Mouse (Mus musculus) ES-E14 (cell line): ENCODE results near the gene Gtdc1. TPM values are rescaled to one million over a fixed set of nuclear protein-coding genes. Genes with fewer than 3 reads are reported as not detected.

ENCODE experiments used
- DNase-seq: peaks from one replicate; pipeline ENCODE4 v3.0.0-alpha.2; 2013; ENCODE audit warnings: low read depth, low spot score
- H3K27ac ChIP-seq: 2 replicates; pipeline ENCODE4 v1.5.1; 2012; ENCODE audit warnings: low read depth, mild to moderate bottlenecking, low read length, moderate library complexity, mixed read lengths; ENCODE audit not compliant: poor library complexity, insufficient read depth, severe bottlenecking
- H3K36me3 ChIP-seq: 2 replicates; pipeline ENCODE4 v1.6.1; 2012; ENCODE audit warnings: mild to moderate bottlenecking, low read length, moderate library complexity, mixed read lengths; ENCODE audit not compliant: control insufficient read depth, poor library complexity, insufficient read depth, severe bottlenecking
- H3K4me1 ChIP-seq, 2 experiments: fragments of 150-350 bp in 1 of 2; sonication (generic) in 1 of 2; 2 replicates each; pipeline ENCODE4 v1.6.1; 2012; ENCODE audit warnings: low read length in 2 of 2, mild to moderate bottlenecking in 1 of 2, mixed read lengths in 1 of 2; ENCODE audit not compliant: control insufficient read depth in 2 of 2, insufficient read depth in 2 of 2, poor library complexity in 1 of 2
- H3K4me3 ChIP-seq, 2 experiments: fragments of 150-350 bp in 1 of 2; sonication (generic) in 1 of 2; 2 replicates each; pipeline ENCODE4 v1.5.1; 2012; ENCODE audit warnings: low read length in 2 of 2, low read depth in 1 of 2, mild to moderate bottlenecking in 1 of 2, mixed read lengths in 1 of 2; ENCODE audit not compliant: insufficient read depth in 1 of 2, poor library complexity in 1 of 2, severe bottlenecking in 1 of 2
- H3K9ac ChIP-seq: 2 replicates; pipeline ENCODE4 v1.6.1; 2012; ENCODE audit warnings: low read depth, mild to moderate bottlenecking, low read length, mixed read lengths; ENCODE audit not compliant: poor library complexity, insufficient read depth, severe bottlenecking
- H3K9me3 ChIP-seq: fragments of 150-350 bp; sonication (generic); 2 replicates; pipeline ENCODE4 v1.6.1; 2012; ENCODE audit warnings: low read depth, mild to moderate bottlenecking, low read length; ENCODE audit not compliant: control insufficient read depth, insufficient read depth
- CHD2 ChIP-seq: IDR thresholded peaks from 2 replicates; pipeline ENCODE4 v1.6.1; 2014; ENCODE audit warnings: mild to moderate bottlenecking, low read depth, low read length, inconsistent platforms
- HCFC1 ChIP-seq: IDR thresholded peaks from 2 replicates; pipeline ENCODE4 v1.6.1; 2012; ENCODE audit warnings: low read length, inconsistent platforms, borderline replicate concordance; ENCODE audit not compliant: insufficient read depth
- MAFK ChIP-seq: IDR thresholded peaks from 2 replicates; pipeline ENCODE4 v1.6.1; 2014; ENCODE audit warnings: mild to moderate bottlenecking, low read depth, low read length, inconsistent platforms; ENCODE audit not compliant: insufficient read depth
- ZC3H11A ChIP-seq: IDR thresholded peaks from 2 replicates; pipeline ENCODE4 v1.6.1; 2012; ENCODE audit warnings: low read depth, mild to moderate bottlenecking, inconsistent platforms, low read length, borderline replicate concordance
- ZNF384 ChIP-seq: IDR thresholded peaks from 2 replicates; pipeline ENCODE4 v1.6.1; 2012; ENCODE audit warnings: low read depth, low read length, inconsistent platforms
- in situ Hi-C, 2 experiments: fragments of 600-800 bp; cut with MboI; formaldehyde crosslinking; loops; one replicate each; pipeline ENCODE4 v1.15.1; 2025; ENCODE audit warnings: low sequenced_read_pairs in 2 of 2, inconsistent platforms in 1 of 2; ENCODE audit not compliant: unreplicated experiment in 2 of 2
- total RNA-seq: library from RNA; depleted of rRNA; stranded (reverse); fragments of 300-350 nt; gene quantifications from 2 replicates; pipeline ENCODE4 v1.2.3, GENCODE M21; 2012

The Gtdc1 gene
- total RNA-seq, 1 experiment: 11.2 TPM

DNA sequence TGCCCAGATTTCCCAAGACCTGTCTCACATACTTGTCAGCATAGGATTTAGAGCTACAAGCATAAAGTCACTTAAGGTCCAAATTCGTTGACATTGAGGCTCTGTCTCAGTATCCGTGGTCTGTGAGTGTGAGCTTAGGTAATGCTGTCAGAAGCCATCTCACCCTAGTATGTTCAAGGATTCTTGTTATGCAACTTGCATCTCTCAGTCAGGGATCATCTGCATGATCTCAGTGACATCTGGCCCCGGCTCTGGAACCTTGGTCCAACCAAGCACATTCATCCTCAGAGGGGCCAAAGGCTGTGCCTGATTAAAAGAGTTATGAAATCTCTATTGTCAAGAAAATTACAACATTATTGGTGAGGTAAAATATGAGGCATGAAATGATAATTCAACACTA is 1.2 kb upstream of the Gtdc1 start:
- in situ Hi-C loops: no loop called here
- Histone ChIP-seq H3K4me1 (peaks cover 0 to 3% of the 10 kb centered on the region in 2 experiments; a peak in 1 of 4 replicates), H3K36me3 (no peaks in the 10 kb centered on the region), H3K4me3 (no peak overlapping the region), H3K9me3 (no peaks in the 10 kb centered on the region), H3K27ac (no peak overlapping the region), H3K9ac (no peak overlapping the region)
- no peak for DNase-seq
- TF ChIP-seq ZNF384 (no peak), HCFC1 (no peak), ZC3H11A (no peak), MAFK (no peak), CHD2 (no peak)

DNA sequence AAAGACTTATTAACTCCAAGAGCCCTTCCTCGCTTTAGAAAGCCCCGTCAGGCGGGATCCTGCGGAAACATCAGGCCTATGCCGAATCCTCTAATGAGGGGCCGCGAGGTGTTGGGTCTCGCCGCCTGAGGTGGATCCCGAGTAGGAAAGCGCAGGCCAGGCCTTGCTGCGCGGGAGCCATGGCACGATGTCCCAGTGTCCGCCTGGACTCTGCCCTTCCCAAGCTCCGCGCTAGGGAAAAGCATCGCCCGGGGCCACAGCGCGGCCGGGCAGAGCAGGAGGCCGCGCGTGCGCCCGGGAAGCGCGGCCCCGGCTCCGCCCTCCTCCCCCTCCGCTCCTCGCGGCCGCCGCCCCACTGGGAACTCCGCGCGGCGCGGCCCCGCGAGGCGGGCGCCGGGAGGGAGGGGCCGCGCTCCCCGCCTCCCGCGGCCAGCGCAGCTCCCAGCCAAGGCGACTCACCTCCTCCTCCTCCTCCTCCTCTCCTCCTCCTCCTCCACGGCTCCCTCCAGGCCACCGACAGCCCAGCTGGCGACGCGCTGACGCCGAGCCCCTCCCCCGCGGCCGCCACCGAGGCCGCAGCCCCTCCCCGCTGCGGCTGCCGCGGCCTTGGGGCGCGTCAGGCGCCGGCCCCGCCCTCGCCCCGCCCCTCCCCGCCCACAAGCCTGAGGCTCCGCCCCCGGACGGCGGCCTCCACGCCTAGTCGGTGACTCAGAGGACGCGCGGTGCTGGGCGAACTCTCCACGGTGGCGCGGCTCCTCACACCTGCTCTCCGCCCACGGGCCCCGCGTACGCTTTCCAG is 575 bp downstream of the Gtdc1 start:
- H3K36me3 ChIP-seq: no peaks in the 10 kb centered on the region
- peak overlapping the region; percentile 93 for H3K27ac ChIP-seq
- peak overlapping the region; percentile 100 for H3K9ac ChIP-seq
- peak; percentile 56 for DNase-seq
- H3K4me3 ChIP-seq: peak overlapping the region; percentile 96 to 100
- in situ Hi-C loops: no loop called here
- H3K9me3 ChIP-seq: no peaks in the 10 kb centered on the region
- TF ChIP-seq ZNF384 (no peak), CHD2 (no peak), MAFK (no peak), HCFC1 (no peak), ZC3H11A (no peak)
- H3K4me1 ChIP-seq: peaks cover 0 to 3% of the 10 kb centered on the region in 2 experiments; a peak in 1 of 4 replicates

DNA sequence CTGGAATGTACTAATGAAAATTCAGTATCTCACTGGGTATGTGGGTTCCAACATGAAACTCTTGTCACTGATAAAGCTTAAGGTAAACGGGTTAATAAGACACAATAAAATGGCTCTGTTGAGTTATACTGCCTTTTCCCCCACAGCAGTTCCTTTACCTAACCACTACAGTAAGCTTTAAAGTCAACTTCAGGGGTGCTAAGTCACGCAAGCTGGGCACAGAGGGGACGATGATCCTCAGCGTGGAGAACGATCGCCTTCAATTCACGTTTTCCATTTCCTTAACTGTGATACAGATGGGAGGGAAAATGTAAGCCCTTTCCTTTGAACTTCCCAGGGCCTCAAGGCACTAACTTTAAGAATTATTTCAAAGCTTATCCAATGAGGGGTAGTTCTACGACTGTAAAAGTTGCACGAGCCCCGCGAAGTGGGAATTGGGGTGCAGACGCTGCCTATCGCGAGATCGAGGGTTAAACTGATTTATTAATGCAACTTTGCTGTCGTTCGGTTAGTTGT is 1.2 kb downstream of the Gtdc1 start:
- Histone ChIP-seq H3K4me3 (peak overlapping the region; percentile 95 to 100), H3K9ac (peak overlapping the region; percentile 99), H3K4me1 (peaks cover 0 to 3% of the 10 kb centered on the region in 2 experiments; a peak in 1 of 4 replicates), H3K36me3 (no peaks in the 10 kb centered on the region), H3K9me3 (no peaks in the 10 kb centered on the region), H3K27ac (peak overlapping the region; percentile 76; the same call in 1 of the 2 replicates)
- TF ChIP-seq ZNF384: no peak
- TF ChIP-seq CHD2: peak; percentile 91
- no peak for TF ChIP-seq HCFC1
- TF ChIP-seq ZC3H11A: no peak
- no peak for TF ChIP-seq MAFK
- DNase-seq: no peak
- in situ Hi-C loops: no loop called here

DNA sequence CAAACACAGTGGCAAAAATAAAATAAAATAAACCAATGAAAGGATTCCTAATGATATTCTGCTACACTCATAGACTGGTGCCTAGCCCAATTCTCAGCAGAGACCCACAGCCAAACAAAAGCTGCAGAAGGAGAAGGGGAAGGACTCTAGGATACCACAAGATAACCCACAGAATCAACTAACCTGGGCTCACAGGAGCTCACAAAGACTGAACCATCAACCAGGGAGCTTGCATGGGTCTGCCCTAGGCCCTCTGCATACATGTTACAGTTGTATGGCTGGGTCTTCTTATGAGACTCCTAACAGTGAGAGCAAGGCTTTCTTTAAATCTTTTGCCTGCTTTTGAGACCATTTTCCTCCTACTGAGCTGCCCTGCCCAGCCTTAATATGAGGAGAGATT is 2.8 kb downstream of the Gtdc1 start:
- H3K36me3 ChIP-seq: no peaks in the 10 kb centered on the region
- H3K4me1 ChIP-seq: peaks cover 0 to 3% of the 10 kb centered on the region in 2 experiments; a peak in 1 of 4 replicates
- H3K9me3 ChIP-seq: no peaks in the 10 kb centered on the region
- H3K4me3 ChIP-seq: no peak overlapping the region
- H3K27ac ChIP-seq: no peak overlapping the region
- no peak for DNase-seq
- no peak overlapping the region for H3K9ac ChIP-seq
- in situ Hi-C loops: no loop called here
- TF ChIP-seq ZC3H11A (no peak), ZNF384 (no peak), MAFK (no peak), CHD2 (no peak), HCFC1 (no peak)
